Mouse (Mus musculus) heart, adult 11 months (tissue): ENCODE measurements around the gene Dvl1.
A peak's percentile ranks its signal among the peaks of the same experiment; 100 is the strongest.

Experiments used
- DNase-seq: peaks from one replicate; pipeline ENCODE4 v3.0.0; 2022

The Dvl1 gene

DNA sequence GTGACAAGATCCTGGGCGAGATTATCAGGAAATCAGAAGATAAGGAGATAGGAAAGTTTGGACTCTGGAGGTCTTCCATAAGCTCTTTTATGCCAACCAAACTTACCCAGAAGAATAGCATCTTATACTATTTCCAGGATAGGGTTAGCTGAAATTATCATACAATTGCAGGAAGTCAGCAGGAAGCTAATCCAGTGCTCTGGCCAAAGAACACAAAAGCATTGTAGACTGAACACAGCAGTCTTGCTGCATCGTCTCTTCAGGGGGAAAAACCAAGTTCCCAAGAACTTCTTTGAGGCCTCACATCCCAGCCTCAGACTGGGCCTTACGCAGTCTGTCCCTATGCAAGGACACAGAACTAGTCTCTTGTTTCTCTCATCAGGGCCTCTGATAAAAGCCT is 36.4 kb downstream of the Dvl1 start:
- DNase-seq = peak; percentile 92

GRCm38 (mm10) chr4:155886330-155886729 is 39.1 kb downstream of the Dvl1 start:
- DNase-seq = peak; percentile 76

DNA sequence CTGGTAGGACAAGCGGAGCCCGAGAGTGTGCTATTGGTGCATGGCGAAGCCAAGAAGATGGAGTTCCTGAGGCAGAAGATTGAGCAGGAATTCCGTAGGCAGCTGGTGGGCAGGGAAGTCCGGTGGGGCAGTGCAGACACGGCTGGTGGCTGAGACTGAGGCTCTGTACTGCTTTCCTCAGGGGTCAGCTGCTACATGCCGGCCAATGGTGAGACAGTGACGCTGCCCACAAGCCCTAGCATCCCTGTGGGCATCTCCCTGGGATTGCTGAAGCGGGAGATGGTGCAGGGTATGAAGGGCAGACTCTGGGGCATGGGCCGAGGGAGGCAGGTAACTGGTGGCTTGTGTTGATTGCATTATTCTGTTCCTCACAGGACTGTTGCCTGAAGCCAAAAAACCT is 40.5 kb downstream of the Dvl1 start:
- DNase-seq = peak; percentile 84

GRCm38 (mm10) chr4:155888181-155888580 is 41.0 kb downstream of the Dvl1 start:
- DNase-seq = peak; percentile 72

- peak; percentile 91 for DNase-seq
These were observed 42.1 kb downstream of the Dvl1 start for GRCm38 (mm10) chr4:155889316-155889715.

DNA sequence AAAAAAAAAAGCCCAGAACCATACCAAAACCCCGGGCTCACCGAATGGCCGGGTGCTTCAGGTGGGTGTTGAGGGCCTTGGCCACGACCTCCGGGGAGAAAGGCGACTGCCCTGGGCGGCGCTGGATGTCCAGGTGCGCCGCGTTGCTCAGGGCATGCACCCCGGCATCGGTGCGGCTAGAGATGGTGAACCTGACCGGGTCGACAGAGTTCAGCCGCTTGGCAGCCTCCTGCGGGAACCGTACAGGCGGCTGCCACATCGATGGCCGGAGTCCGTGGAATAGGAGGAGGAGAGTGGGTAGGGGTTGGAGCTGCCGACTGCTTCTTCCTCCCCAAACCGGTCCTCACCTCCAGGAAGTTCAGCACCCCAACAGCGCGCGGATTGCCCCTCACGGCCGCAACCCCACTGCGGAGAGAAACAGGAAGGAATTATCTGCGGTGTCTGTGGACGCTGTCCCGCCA is 43.8 kb downstream of the Dvl1 start:
- no peak for DNase-seq

- DNase-seq = peak; percentile 99
These were observed 44.4 kb downstream of the Dvl1 start, which contains the start of the genes Pusl1 and Acap3 for GRCm38 (mm10) chr4:155891551-155892001. TSS of gene Pusl1 (minus strand) at chr4:155891781. TSS of gene Acap3 (plus strand) at chr4:155891822.

- DNase-seq = peak; percentile 99
These were observed 44.8 kb downstream of the Dvl1 start for GRCm38 (mm10) chr4:155892017-155892416.

DNA sequence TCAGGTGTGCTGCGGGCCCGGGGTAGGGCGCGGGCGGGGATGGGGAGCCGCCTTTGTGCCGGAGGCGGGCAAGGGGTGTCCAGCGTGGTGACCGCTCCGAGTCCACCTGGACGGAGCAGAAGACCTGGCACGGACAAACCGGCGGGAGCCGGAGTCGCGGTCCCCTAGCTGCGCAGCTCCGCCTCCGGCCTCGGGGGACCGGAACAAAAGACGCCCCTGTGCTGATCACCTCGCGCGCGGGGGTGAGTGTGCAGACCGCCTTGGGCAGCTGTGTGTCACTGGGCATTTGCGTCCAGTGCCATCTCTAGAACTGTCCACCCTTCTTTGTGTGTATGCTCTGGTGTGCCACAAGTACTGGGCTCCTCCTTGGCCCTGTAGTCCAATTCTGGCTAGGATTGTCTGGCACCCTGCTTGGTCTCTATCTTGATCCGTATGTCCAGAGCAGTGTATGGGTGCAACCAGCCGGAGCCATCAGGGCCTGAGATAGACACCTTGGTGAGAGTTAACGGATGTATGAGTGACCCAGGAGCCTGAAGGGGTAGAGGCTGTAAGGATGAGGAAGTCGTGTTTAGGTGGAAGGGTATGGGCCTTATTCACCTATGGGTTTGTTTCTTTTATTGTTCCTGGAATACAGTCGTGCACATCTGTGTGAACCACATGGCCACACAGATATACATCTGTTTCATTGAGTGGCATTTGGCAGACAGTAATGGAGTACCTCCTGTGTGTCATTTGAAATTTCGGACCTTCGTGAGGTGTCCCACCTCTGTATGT is 45.4 kb downstream of the Dvl1 start:
- DNase-seq = no peak

DNA sequence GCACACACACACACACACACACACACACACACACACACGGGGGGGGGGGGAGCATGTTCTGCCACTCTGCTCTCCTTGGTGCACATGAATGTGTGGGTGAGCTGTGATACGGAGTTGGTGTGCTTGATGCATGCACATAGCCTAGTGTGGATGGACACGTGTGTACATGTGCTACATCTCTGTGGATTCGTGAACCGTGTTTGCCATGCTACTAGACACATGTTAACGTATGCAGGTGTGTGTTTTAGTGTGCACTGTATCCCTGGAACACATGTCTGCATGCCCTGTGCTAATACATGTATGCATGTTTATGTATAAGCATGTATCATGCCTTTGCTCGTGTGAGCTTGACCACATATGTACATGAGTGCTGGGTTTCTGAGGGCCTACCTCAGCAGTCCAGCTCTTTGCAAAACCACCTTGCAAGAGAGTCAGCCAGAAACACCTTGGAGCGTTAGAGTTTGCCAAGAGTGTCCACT is 46.0 kb downstream of the Dvl1 start:
- DNase-seq = peak; percentile 91

GRCm38 (mm10) chr4:155894311-155894881 is 47.2 kb downstream of the Dvl1 start:
- DNase-seq = peak; percentile 99

- DNase-seq = peak; percentile 98
These were observed 48.0 kb downstream of the Dvl1 start for GRCm38 (mm10) chr4:155895216-155895615.

DNA sequence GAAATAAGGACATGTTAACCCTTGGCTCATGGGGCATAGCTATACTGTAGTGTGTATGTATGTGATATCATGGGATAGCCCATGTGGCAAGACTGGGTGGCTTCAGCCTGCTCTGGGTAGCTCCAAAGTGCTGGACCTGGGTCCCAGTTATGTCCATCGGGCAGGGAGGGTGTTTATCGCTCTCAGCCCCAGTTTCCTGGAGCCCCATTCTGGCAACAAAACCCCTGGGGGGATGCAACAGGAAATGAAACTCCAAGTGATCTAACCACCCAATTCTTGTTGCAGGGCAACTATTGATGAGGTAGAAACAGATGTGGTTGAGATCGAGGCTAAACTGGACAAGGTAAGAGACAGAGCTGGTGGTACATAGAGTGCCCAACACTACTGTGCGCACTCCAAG is 48.6 kb downstream of the Dvl1 start:
- peak; percentile 91 for DNase-seq

- peak; percentile 92 for DNase-seq
These were observed 49.3 kb downstream of the Dvl1 start for GRCm38 (mm10) chr4:155896461-155896860.

DNA sequence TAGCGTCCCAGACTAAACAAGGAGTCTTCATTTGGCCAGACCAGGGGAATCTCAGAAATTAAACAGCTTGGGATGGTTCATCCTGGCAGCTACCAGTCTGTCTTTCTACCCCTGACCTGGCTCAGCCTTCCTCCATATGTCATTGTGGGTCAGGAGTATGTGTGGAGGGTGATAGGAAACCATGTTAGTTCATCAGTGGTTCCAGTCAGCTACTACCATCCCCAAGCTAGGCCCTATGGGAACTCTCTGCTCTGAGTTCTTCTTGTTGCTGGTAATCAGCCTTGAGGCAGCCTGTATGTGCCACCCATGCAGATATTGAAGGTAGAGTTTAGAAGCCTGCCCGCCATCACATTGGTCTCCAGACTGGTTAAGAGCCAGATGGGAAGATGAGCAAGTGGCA is 51.1 kb downstream of the Dvl1 start:
- DNase-seq = peak; percentile 62

- peak; percentile 87 for DNase-seq
These were observed 52.2 kb downstream of the Dvl1 start for GRCm38 (mm10) chr4:155899355-155899754.

- peak; percentile 95 for DNase-seq
These were observed 54.0 kb downstream of the Dvl1 start for GRCm38 (mm10) chr4:155901205-155901604.

DNA sequence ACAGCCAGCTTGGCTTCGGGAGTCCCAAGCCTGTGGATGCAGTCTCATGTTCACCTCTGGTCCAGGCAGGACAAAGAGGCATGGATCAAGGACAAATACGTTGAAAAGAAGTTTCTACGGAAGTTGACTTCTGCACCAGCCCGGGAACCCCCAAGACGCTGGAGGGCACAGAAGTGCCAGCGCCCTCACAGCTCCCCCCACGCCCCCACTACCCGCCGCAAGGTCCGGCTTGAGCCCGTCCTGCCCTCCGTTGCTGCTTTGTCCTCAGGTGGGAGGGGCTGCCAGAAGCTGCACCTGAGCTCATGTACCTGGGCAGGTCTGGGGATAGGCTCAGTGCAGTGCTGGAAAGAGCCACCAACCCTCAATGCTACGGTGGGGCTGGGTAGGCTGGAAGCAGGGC is 56.0 kb downstream of the Dvl1 start:
- DNase-seq = peak; percentile 88

- DNase-seq = peak; percentile 85
These were observed 57.3 kb downstream of the Dvl1 start for GRCm38 (mm10) chr4:155904318-155905102.

- peak; percentile 81 for DNase-seq
These were observed 58.4 kb downstream of the Dvl1 start for GRCm38 (mm10) chr4:155905634-155906033.

DNA sequence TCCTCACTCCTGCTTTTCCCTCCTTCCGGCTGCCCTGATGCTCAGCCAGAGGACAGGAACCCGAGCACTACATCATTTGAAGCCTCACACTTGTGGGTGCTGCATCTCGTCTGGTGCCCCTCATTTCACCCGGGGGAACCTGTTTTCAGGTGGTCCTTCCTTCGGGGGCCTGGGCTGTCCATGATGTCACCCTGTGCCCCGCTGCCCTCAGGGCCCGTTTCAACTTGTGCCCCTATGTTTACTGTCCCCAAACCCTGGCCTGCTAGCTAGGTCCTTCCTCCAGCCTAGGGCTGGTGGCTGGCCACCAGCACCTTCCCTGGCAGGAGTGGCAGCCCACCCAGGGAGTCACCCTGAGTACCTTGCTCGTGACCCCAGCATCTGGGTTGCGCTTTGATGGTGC is 58.9 kb downstream of the Dvl1 start:
- DNase-seq = no peak

DNA sequence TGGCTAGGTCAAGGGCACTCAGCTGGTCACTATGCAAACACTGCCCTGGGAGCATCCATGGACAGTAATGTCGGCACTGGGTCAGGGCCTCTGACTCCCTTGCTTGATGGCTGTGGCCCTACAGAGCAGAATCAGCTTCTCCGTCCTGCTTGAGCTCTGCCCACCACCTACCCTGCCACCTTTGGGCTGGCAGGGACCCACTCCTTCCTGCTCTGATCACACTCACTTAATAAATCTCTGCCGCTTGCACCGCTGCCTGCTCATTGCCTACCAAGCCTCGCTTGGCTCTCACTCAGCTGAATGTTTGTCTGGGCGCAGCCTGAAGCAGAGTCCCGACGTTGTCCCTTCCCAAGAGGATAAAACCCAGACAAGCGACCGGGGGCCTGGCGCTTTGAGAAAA is 59.8 kb downstream of the Dvl1 start:
- DNase-seq = peak; percentile 80

DNA sequence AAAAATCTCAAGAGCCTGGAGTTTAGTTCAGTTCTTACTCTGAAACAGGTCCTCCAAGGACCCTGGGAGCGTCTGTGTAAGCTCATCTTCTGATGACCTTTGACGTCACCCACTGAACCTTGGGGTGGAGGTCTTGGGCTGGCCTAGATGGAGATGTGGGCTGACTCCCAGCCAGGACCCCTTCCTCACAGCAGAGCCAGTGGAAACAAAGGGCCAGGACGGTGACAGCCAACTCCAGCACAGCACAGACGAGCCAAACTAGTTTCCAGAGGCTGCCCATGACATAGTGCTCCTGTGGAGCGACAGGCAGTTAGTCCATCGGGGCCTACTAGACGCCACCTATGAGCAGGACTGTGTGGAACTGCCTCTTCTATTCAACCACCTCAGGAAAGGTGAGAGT is 61.1 kb downstream of the Dvl1 start:
- DNase-seq = peak; percentile 78
